Mouse (Mus musculus): ENCODE measurements around the gene Ddx58. TPM values are rescaled to one million over a fixed set of nuclear protein-coding genes. Genes with fewer than 3 reads are reported as not detected.

The Ddx58 gene
- polyA plus RNA-seq, 1 experiment from 2014 or later, result 4.5 TPM

- 88% methylated on average over 8 of the region's 8 CpGs for whole genome bisulfite sequencing
- H3K9ac ChIP-seq (replicated peaks), result no peak overlapping the region
- H3K27me3 ChIP-seq (replicated peaks), result no peaks in the 10 kb centered on the region
- H3K36me3 ChIP-seq, result peaks cover 7% of the 10 kb centered on the region
- no peak overlapping the region for H3K4me2 ChIP-seq
- H3K4me1 ChIP-seq, result no peaks in the 10 kb centered on the region
- H3K27ac ChIP-seq (replicated peaks), result no peak overlapping the region
- H3K9me3 ChIP-seq (replicated peaks), result no peaks in the 10 kb centered on the region
- H3K4me3 ChIP-seq (replicated peaks), result no peak overlapping the region
- no peak for ATAC-seq (ENCODE audit: low FRiP score)
Measured at GRCm38 (mm10) chr4:40254385-40255103, 14.9 kb upstream of the Ddx58 start.

GRCm38 (mm10) chr4:40253766-40254165, 14.1 kb upstream of the Ddx58 start:
- H3K36me3 ChIP-seq, result peaks cover under 1% of the 10 kb centered on the region; the same call in 1 of the 2 replicates
- no peak overlapping the region for H3K4me2 ChIP-seq
- no peaks in the 10 kb centered on the region for H3K9me3 ChIP-seq (replicated peaks)
- H3K9ac ChIP-seq (replicated peaks), result no peak overlapping the region
- no peak for ATAC-seq (ENCODE audit: low FRiP score)
- no peak overlapping the region for H3K4me3 ChIP-seq (replicated peaks)
- H3K27ac ChIP-seq (replicated peaks), result no peak overlapping the region
- no peaks in the 10 kb centered on the region for H3K27me3 ChIP-seq (replicated peaks)
- no peaks in the 10 kb centered on the region for H3K4me1 ChIP-seq
- WGBS, result 82% methylated on average over 2 of the region's 2 CpGs

GRCm38 (mm10) chr4:40250984-40251383, 11.4 kb upstream of the Ddx58 start:
- 93% methylated on average over 5 of the region's 5 CpGs for WGBS
- ATAC-seq (ENCODE audit: low FRiP score), result no peak
- no peaks in the 10 kb centered on the region for H3K36me3 ChIP-seq

GRCm38 (mm10) chr4:40244035-40244434, 4.4 kb upstream of the Ddx58 start:
- Histone ChIP-seq H3K27me3 (replicated peaks) (no peaks in the 10 kb centered on the region), H3K9ac (replicated peaks) (no peak overlapping the region), H3K4me3 (replicated peaks) (no peak overlapping the region), H3K9me3 (replicated peaks) (no peaks in the 10 kb centered on the region), H3K36me3 (no peaks in the 10 kb centered on the region), H3K27ac (replicated peaks) (no peak overlapping the region), H3K4me1 (peaks cover 12% of the 10 kb centered on the region), H3K4me2 (no peak overlapping the region)
- no peak for ATAC-seq (ENCODE audit: low FRiP score)
- 83% methylated on average over 8 of the region's 8 CpGs for WGBS

More at GRCm38 (mm10) chr4:40250984-40251383, 11.4 kb upstream of the Ddx58 start:
- H3K27ac ChIP-seq (replicated peaks), result no peak overlapping the region
- H3K9me3 ChIP-seq (replicated peaks), result no peaks in the 10 kb centered on the region
- H3K27me3 ChIP-seq (replicated peaks), result no peaks in the 10 kb centered on the region
- no peaks in the 10 kb centered on the region for H3K4me1 ChIP-seq
- no peak overlapping the region for H3K9ac ChIP-seq (replicated peaks)
- H3K4me2 ChIP-seq, result no peak overlapping the region
- H3K4me3 ChIP-seq (replicated peaks), result no peak overlapping the region

GRCm38 (mm10) chr4:40243006-40243405, 3.4 kb upstream of the Ddx58 start:
- Histone ChIP-seq H3K36me3 (no peaks in the 10 kb centered on the region), H3K27ac (replicated peaks) (no peak overlapping the region), H3K27me3 (replicated peaks) (no peaks in the 10 kb centered on the region), H3K4me3 (replicated peaks) (no peak overlapping the region), H3K9me3 (replicated peaks) (no peaks in the 10 kb centered on the region), H3K9ac (replicated peaks) (no peak overlapping the region), H3K4me2 (no peak overlapping the region), H3K4me1 (peaks cover 17% of the 10 kb centered on the region)
- ATAC-seq (ENCODE audit: low FRiP score), result no peak
- WGBS, result 79% methylated on average over 4 of the region's 4 CpGs

GRCm38 (mm10) chr4:40241928-40242327, 2.3 kb upstream of the Ddx58 start:
- Histone ChIP-seq H3K4me2 (no peak overlapping the region), H3K36me3 (no peaks in the 10 kb centered on the region), H3K27me3 (replicated peaks) (no peaks in the 10 kb centered on the region), H3K4me3 (replicated peaks) (no peak overlapping the region), H3K27ac (replicated peaks) (no peak overlapping the region), H3K9me3 (replicated peaks) (no peaks in the 10 kb centered on the region), H3K9ac (replicated peaks) (no peak overlapping the region), H3K4me1 (peaks cover 17% of the 10 kb centered on the region)
- ATAC-seq (ENCODE audit: low FRiP score), result no peak
- WGBS, result 59% methylated on average over 6 of the region's 6 CpGs

- peak overlapping the region; percentile 47 for H3K4me3 ChIP-seq (replicated peaks)
Measured at GRCm38 (mm10) chr4:40240272-40240744, 680 bp upstream of the Ddx58 start.

GRCm38 (mm10) chr4:40238483-40239408, 882 bp downstream of the Ddx58 start:
- 2% methylated on average over 17 of the region's 17 CpGs for WGBS
- Histone ChIP-seq H3K4me3 (replicated peaks) (peak overlapping the region; percentile 47), H3K9me3 (replicated peaks) (no peaks in the 10 kb centered on the region), H3K4me2 (peak overlapping the region; percentile 77), H3K27me3 (replicated peaks) (no peaks in the 10 kb centered on the region), H3K9ac (replicated peaks) (peak overlapping the region; percentile 50), H3K27ac (replicated peaks) (0 out of 2 replicates have a peak overlapping the region, but pooled peaks have one; percentile 45), H3K4me1 (peaks cover 17% of the 10 kb centered on the region), H3K36me3 (no peaks in the 10 kb centered on the region)
- ATAC-seq (ENCODE audit: low FRiP score), result peak; percentile 45; the same call in 1 of the 2 replicates

More at GRCm38 (mm10) chr4:40240272-40240744, 680 bp upstream of the Ddx58 start:
- Histone ChIP-seq H3K36me3 (no peaks in the 10 kb centered on the region), H3K27me3 (replicated peaks) (no peaks in the 10 kb centered on the region), H3K9me3 (replicated peaks) (no peaks in the 10 kb centered on the region), H3K4me1 (peaks cover 17% of the 10 kb centered on the region), H3K9ac (replicated peaks) (no peak overlapping the region), H3K4me2 (peak overlapping the region; percentile 77), H3K27ac (replicated peaks) (no peak overlapping the region)
- 0 out of 2 replicates have a peak, but pooled peaks have one; percentile 14 for ATAC-seq (ENCODE audit: low FRiP score)
- 40% methylated on average over 5 of the region's 5 CpGs for WGBS

GRCm38 (mm10) chr4:40236829-40237228, 2.8 kb downstream of the Ddx58 start:
- Histone ChIP-seq H3K27me3 (replicated peaks) (no peaks in the 10 kb centered on the region), H3K4me3 (replicated peaks) (no peak overlapping the region), H3K36me3 (no peaks in the 10 kb centered on the region), H3K9me3 (replicated peaks) (no peaks in the 10 kb centered on the region), H3K9ac (replicated peaks) (no peak overlapping the region), H3K4me2 (no peak overlapping the region), H3K27ac (replicated peaks) (no peak overlapping the region), H3K4me1 (peaks cover 17% of the 10 kb centered on the region)
- 89% methylated on average over 4 of the region's 4 CpGs for WGBS
- ATAC-seq (ENCODE audit: low FRiP score), result no peak

- Histone ChIP-seq H3K36me3 (no peaks in the 10 kb centered on the region), H3K9ac (replicated peaks) (no peak overlapping the region), H3K27me3 (replicated peaks) (no peaks in the 10 kb centered on the region), H3K4me2 (no peak overlapping the region), H3K4me3 (replicated peaks) (no peak overlapping the region), H3K4me1 (peaks cover 8% of the 10 kb centered on the region), H3K9me3 (replicated peaks) (no peaks in the 10 kb centered on the region), H3K27ac (replicated peaks) (no peak overlapping the region)
- WGBS, result 73% methylated on average over 6 of the region's 6 CpGs
- no peak for ATAC-seq (ENCODE audit: low FRiP score)
Measured at GRCm38 (mm10) chr4:40234256-40234655, 5.4 kb downstream of the Ddx58 start.

GRCm38 (mm10) chr4:40233062-40233664, 6.5 kb downstream of the Ddx58 start:
- no peak for ATAC-seq (ENCODE audit: low FRiP score)
- Histone ChIP-seq H3K36me3 (no peaks in the 10 kb centered on the region), H3K4me3 (replicated peaks) (no peak overlapping the region), H3K27me3 (replicated peaks) (no peaks in the 10 kb centered on the region), H3K9ac (replicated peaks) (no peak overlapping the region), H3K4me2 (no peak overlapping the region), H3K9me3 (replicated peaks) (no peaks in the 10 kb centered on the region), H3K4me1 (no peaks in the 10 kb centered on the region), H3K27ac (replicated peaks) (no peak overlapping the region)
- WGBS, result 89% methylated on average over 7 of the region's 7 CpGs

Data from neural tube, embryonic 15.5 days (tissue).